Mouse (Mus musculus): ENCODE data around the gene Catsperg1.

The Catsperg1 gene

GRCm38 (mm10) chr7:29170755-29171561 lies 42.9 kb downstream of the Catsperg1 start:
- peak in 1 of 2 experiments; percentile 69 for DNase-seq (ENCODE audit: low read depth in 1 of 2, low spot score in 2 of 2)

- peak in 1 of 2 experiments; percentile 47 for DNase-seq (ENCODE audit: low read depth in 1 of 2, low spot score in 2 of 2)
Measured at GRCm38 (mm10) chr7:29170066-29170754, 43.6 kb downstream of the Catsperg1 start, which contains the start of the genes Ggn and Spred3. Gene Ggn, plus strand, starts transcription at chr7:29170210. Gene Spred3, minus strand, starts transcription at chr7:29170411.

GRCm38 (mm10) chr7:29169231-29170065 lies 44.4 kb downstream of the Catsperg1 start:
- no peak for DNase-seq (ENCODE audit: low read depth in 1 of 2, low spot score in 2 of 2)

GRCm38 (mm10) chr7:29168791-29169230 lies 45.0 kb downstream of the Catsperg1 start:
- no peak for DNase-seq (ENCODE audit: low read depth in 1 of 2, low spot score in 2 of 2)

GRCm38 (mm10) chr7:29168121-29168695 lies 45.6 kb downstream of the Catsperg1 start:
- DNase-seq (ENCODE audit: low read depth in 1 of 2, low spot score in 2 of 2) = no peak

GRCm38 (mm10) chr7:29167656-29168055 lies 46.2 kb downstream of the Catsperg1 start:
- DNase-seq (ENCODE audit: low read depth in 1 of 2, low spot score in 2 of 2) = no peak

GRCm38 (mm10) chr7:29162750-29163525 lies 50.9 kb downstream of the Catsperg1 start:
- no peak for DNase-seq (ENCODE audit: low read depth in 1 of 2, low spot score in 2 of 2)

- no peak for DNase-seq (ENCODE audit: low read depth in 1 of 2, low spot score in 2 of 2)
Measured at GRCm38 (mm10) chr7:29162294-29162693, 51.5 kb downstream of the Catsperg1 start.

- no peak for DNase-seq (ENCODE audit: low read depth in 1 of 2, low spot score in 2 of 2)
Measured at GRCm38 (mm10) chr7:29158264-29158663, 55.6 kb downstream of the Catsperg1 start.

- DNase-seq (ENCODE audit: low read depth in 1 of 2, low spot score in 2 of 2) = peak in 1 of 2 experiments; percentile 62
Measured at GRCm38 (mm10) chr7:29155838-29156782, 57.7 kb downstream of the Catsperg1 start, which contains the start of gene Fam98c. Gene Fam98c, minus strand, starts transcription at chr7:29156234.

GRCm38 (mm10) chr7:29155196-29155837 lies 58.5 kb downstream of the Catsperg1 start:
- peak in 1 of 2 experiments; percentile 75 for DNase-seq (ENCODE audit: low read depth in 1 of 2, low spot score in 2 of 2)

GRCm38 (mm10) chr7:29154018-29154720 lies 59.7 kb downstream of the Catsperg1 start:
- DNase-seq (ENCODE audit: low read depth in 1 of 2, low spot score in 2 of 2) = no peak

- DNase-seq (ENCODE audit: low read depth in 1 of 2, low spot score in 2 of 2) = no peak
Measured at GRCm38 (mm10) chr7:29151486-29151885, 62.3 kb downstream of the Catsperg1 start.

- no peak for DNase-seq (ENCODE audit: low read depth in 1 of 2, low spot score in 2 of 2)
Measured at GRCm38 (mm10) chr7:29148771-29149170, 65.1 kb downstream of the Catsperg1 start.

- no peak for DNase-seq (ENCODE audit: low read depth in 1 of 2, low spot score in 2 of 2)
Measured at GRCm38 (mm10) chr7:29146625-29147367, 67.0 kb downstream of the Catsperg1 start.

GRCm38 (mm10) chr7:29144006-29144405 lies 69.8 kb downstream of the Catsperg1 start:
- peak; percentile 16 to 39 for DNase-seq (ENCODE audit: low read depth in 1 of 2, low spot score in 2 of 2)

GRCm38 (mm10) chr7:29141416-29141815 lies 72.4 kb downstream of the Catsperg1 start:
- no peak for DNase-seq (ENCODE audit: low read depth in 1 of 2, low spot score in 2 of 2)
